Mouse (Mus musculus): ENCODE measurements around the gene Muc13. TPM values are rescaled to one million over a fixed set of nuclear protein-coding genes. Genes with fewer than 3 reads are reported as not detected.

Muc13 gene
- polyA plus RNA-seq, 1 experiment from 2014 or later, result 459 TPM

GRCm38 (mm10) chr16:33774972-33775371 is 18.9 kb upstream of the Muc13 start:
- peak overlapping the region; percentile 88 for H3K27ac ChIP-seq (ENCODE audit: low read depth, low read length)
- 34% methylated on average over 3 of the region's 3 CpGs for WGBS
- no peaks in the 10 kb centered on the region for H3K27me3 ChIP-seq (replicated peaks; ENCODE audit: control insufficient read depth, insufficient read depth, low read length)
- no peak for TF ChIP-seq CTCF (IDR thresholded peaks at IDR 0.05; ENCODE audit: low read depth)
- H3K4me1 ChIP-seq (replicated peaks; ENCODE audit: control insufficient read depth, insufficient read depth, low read length), result peaks cover 24% of the 10 kb centered on the region
- H3K9ac ChIP-seq (ENCODE audit: low read depth, low read length), result no peak overlapping the region
- H3K4me2 ChIP-seq (replicated peaks; ENCODE audit: low read depth), result no peak overlapping the region
- H3K36me3 ChIP-seq (ENCODE audit: control insufficient read depth, insufficient read depth), result no peaks in the 10 kb centered on the region
- no peaks in the 10 kb centered on the region for H3K9me3 ChIP-seq (ENCODE audit: control insufficient read depth)
- no peak overlapping the region for H3K4me3 ChIP-seq (ENCODE audit: low read depth, low read length)
- ATAC-seq, result no peak

- ATAC-seq, result no peak
- Histone ChIP-seq H3K27me3 (replicated peaks; ENCODE audit: control insufficient read depth, insufficient read depth, low read length) (no peaks in the 10 kb centered on the region), H3K4me3 (ENCODE audit: low read depth, low read length) (no peak overlapping the region), H3K27ac (ENCODE audit: low read depth, low read length) (peak overlapping the region; percentile 88), H3K4me2 (replicated peaks; ENCODE audit: low read depth) (no peak overlapping the region), H3K9ac (ENCODE audit: low read depth, low read length) (no peak overlapping the region), H3K36me3 (ENCODE audit: control insufficient read depth, insufficient read depth) (no peaks in the 10 kb centered on the region), H3K9me3 (ENCODE audit: control insufficient read depth) (no peaks in the 10 kb centered on the region), H3K4me1 (replicated peaks; ENCODE audit: control insufficient read depth, insufficient read depth, low read length) (peaks cover 22% of the 10 kb centered on the region)
- TF ChIP-seq CTCF (IDR thresholded peaks at IDR 0.05; ENCODE audit: low read depth), result no peak
- WGBS, result 58% methylated on average over 1 of the region's 1 CpGs
Observed at GRCm38 (mm10) chr16:33775733-33776335, 18.0 kb upstream of the Muc13 start.

GRCm38 (mm10) chr16:33776766-33777529 is 16.9 kb upstream of the Muc13 start:
- Histone ChIP-seq H3K9ac (ENCODE audit: low read depth, low read length) (no peak overlapping the region), H3K4me2 (replicated peaks; ENCODE audit: low read depth) (no peak overlapping the region), H3K27ac (ENCODE audit: low read depth, low read length) (peak overlapping the region; percentile 88), H3K9me3 (ENCODE audit: control insufficient read depth) (no peaks in the 10 kb centered on the region), H3K4me3 (ENCODE audit: low read depth, low read length) (no peak overlapping the region), H3K27me3 (replicated peaks; ENCODE audit: control insufficient read depth, insufficient read depth, low read length) (no peaks in the 10 kb centered on the region), H3K4me1 (replicated peaks; ENCODE audit: control insufficient read depth, insufficient read depth, low read length) (peaks cover 23% of the 10 kb centered on the region), H3K36me3 (ENCODE audit: control insufficient read depth, insufficient read depth) (no peaks in the 10 kb centered on the region)
- ATAC-seq, result peak; percentile 80
- 0 out of 2 replicates have a peak, but pooled peaks have one; percentile 3 for TF ChIP-seq CTCF (IDR thresholded peaks at IDR 0.05; ENCODE audit: low read depth)
- WGBS, result 29% methylated on average over 7 of the region's 7 CpGs

- H3K9ac ChIP-seq (ENCODE audit: low read depth, low read length), result no peak overlapping the region
- no peak for ATAC-seq
- peaks cover 27% of the 10 kb centered on the region for H3K4me1 ChIP-seq (replicated peaks; ENCODE audit: control insufficient read depth, insufficient read depth, low read length)
- TF ChIP-seq CTCF (IDR thresholded peaks at IDR 0.05; ENCODE audit: low read depth), result no peak
- no peaks in the 10 kb centered on the region for H3K36me3 ChIP-seq (ENCODE audit: control insufficient read depth, insufficient read depth)
- WGBS, result 90% methylated on average over 6 of the region's 6 CpGs
- H3K9me3 ChIP-seq (ENCODE audit: control insufficient read depth), result no peaks in the 10 kb centered on the region
- 0 out of 2 replicates have a peak overlapping the region, but pooled peaks have one; percentile 17 for H3K4me2 ChIP-seq (replicated peaks; ENCODE audit: low read depth)
- H3K27ac ChIP-seq (ENCODE audit: low read depth, low read length), result peak overlapping the region; percentile 84
- no peaks in the 10 kb centered on the region for H3K27me3 ChIP-seq (replicated peaks; ENCODE audit: control insufficient read depth, insufficient read depth, low read length)
- no peak overlapping the region for H3K4me3 ChIP-seq (ENCODE audit: low read depth, low read length)
Observed at GRCm38 (mm10) chr16:33777607-33778006, 16.2 kb upstream of the Muc13 start.

- TF ChIP-seq CTCF (IDR thresholded peaks at IDR 0.05; ENCODE audit: low read depth), result no peak
- no peak overlapping the region for H3K4me2 ChIP-seq (replicated peaks; ENCODE audit: low read depth)
- ATAC-seq, result no peak
- H3K9ac ChIP-seq (ENCODE audit: low read depth, low read length), result no peak overlapping the region
- WGBS, result 50% methylated on average over 5 of the region's 5 CpGs
- no peaks in the 10 kb centered on the region for H3K27me3 ChIP-seq (replicated peaks; ENCODE audit: control insufficient read depth, insufficient read depth, low read length)
- no peaks in the 10 kb centered on the region for H3K36me3 ChIP-seq (ENCODE audit: control insufficient read depth, insufficient read depth)
- H3K4me3 ChIP-seq (ENCODE audit: low read depth, low read length), result no peak overlapping the region
- H3K4me1 ChIP-seq (replicated peaks; ENCODE audit: control insufficient read depth, insufficient read depth, low read length), result peaks cover 24% of the 10 kb centered on the region
- H3K27ac ChIP-seq (ENCODE audit: low read depth, low read length), result peak overlapping the region; percentile 11; the same call in 1 of the 2 replicates
- no peaks in the 10 kb centered on the region for H3K9me3 ChIP-seq (ENCODE audit: control insufficient read depth)
Observed at GRCm38 (mm10) chr16:33781789-33782728, 11.8 kb upstream of the Muc13 start.

- 68% methylated on average over 1 of the region's 1 CpGs for WGBS
- TF ChIP-seq CTCF (IDR thresholded peaks at IDR 0.05; ENCODE audit: low read depth), result no peak
- no peaks in the 10 kb centered on the region for H3K9me3 ChIP-seq (ENCODE audit: control insufficient read depth)
- H3K36me3 ChIP-seq (ENCODE audit: control insufficient read depth, insufficient read depth), result no peaks in the 10 kb centered on the region
- ATAC-seq, result no peak
- H3K27me3 ChIP-seq (replicated peaks; ENCODE audit: control insufficient read depth, insufficient read depth, low read length), result no peaks in the 10 kb centered on the region
- H3K9ac ChIP-seq (ENCODE audit: low read depth, low read length), result no peak overlapping the region
- H3K4me3 ChIP-seq (ENCODE audit: low read depth, low read length), result no peak overlapping the region
- peak overlapping the region; percentile 11; the same call in 1 of the 2 replicates for H3K27ac ChIP-seq (ENCODE audit: low read depth, low read length)
- H3K4me2 ChIP-seq (replicated peaks; ENCODE audit: low read depth), result no peak overlapping the region
- H3K4me1 ChIP-seq (replicated peaks; ENCODE audit: control insufficient read depth, insufficient read depth, low read length), result peaks cover 20% of the 10 kb centered on the region
Observed at GRCm38 (mm10) chr16:33782729-33783091, 11.1 kb upstream of the Muc13 start.
